Mouse (Mus musculus): ENCODE data around the gene Catsper1. TPM values are rescaled to one million over a fixed set of nuclear protein-coding genes. Genes with fewer than 3 reads are reported as not detected.

The Catsper1 gene
- not detected in 2 replicates for polyA plus RNA-seq (2015; fragmentation: Nextera tagmentation; extraction: Ambion mirVana)

- Histone ChIP-seq H3K27ac (ENCODE audit: low read depth) (no peak within 1 kb of the TSS), H3K9ac (replicated peaks) (no peak within 1 kb of the TSS), H3K4me3 (ENCODE audit: low read depth, low read length) (no peak within 1 kb of the TSS), H3K9me3 (ENCODE audit: low read length) (no peaks in the 10 kb centered on the region), H3K4me1 (ENCODE audit: insufficient read depth) (no peaks in the 10 kb centered on the region), H3K4me2 (ENCODE audit: low read depth, low read length) (no peak within 1 kb of the TSS), H3K27me3 (ENCODE audit: insufficient read depth, low read length) (no peaks in the 10 kb centered on the region), H3K36me3 (replicated peaks; ENCODE audit: insufficient read depth, low read length) (no peaks in the 10 kb centered on the region)
- ATAC-seq, result no peak
- TF ChIP-seq EP300 (IDR thresholded peaks at IDR 0.05; ENCODE audit: low read depth), result no peak
- TF ChIP-seq CTCF (IDR thresholded peaks at IDR 0.05; ENCODE audit: low read depth), result no peak
- 84% methylated on average over 6 of the region's 6 CpGs for WGBS (ENCODE audit: insufficient replicate concordance)
- no peak for DNase-seq
These were observed at the start of gene Catsper1 for GRCm38 (mm10) chr19:5335441-5335840. Gene Catsper1, plus strand, starts transcription at chr19:5335741.

GRCm38 (mm10) chr19:5294972-5295735, 40.4 kb upstream of the Catsper1 start, which contains the start of gene Sf3b2:
Gene Sf3b2, minus strand, starts transcription at chr19:5295455.
- Histone ChIP-seq H3K36me3 (replicated peaks; ENCODE audit: insufficient read depth, low read length) (peaks cover 26% of the 10 kb centered on the region), H3K27ac (ENCODE audit: low read depth) (peak within 1 kb of the TSS; percentile 83), H3K9ac (replicated peaks) (peak within 1 kb of the TSS; percentile 87), H3K9me3 (ENCODE audit: low read length) (no peaks in the 10 kb centered on the region), H3K4me3 (ENCODE audit: low read depth, low read length) (peak within 1 kb of the TSS; percentile 93), H3K27me3 (ENCODE audit: insufficient read depth, low read length) (peaks cover 5% of the 10 kb centered on the region; the same call in 1 of the 2 replicates), H3K4me2 (ENCODE audit: low read depth, low read length) (peak within 1 kb of the TSS; percentile 89), H3K4me1 (ENCODE audit: insufficient read depth) (peaks cover 13% of the 10 kb centered on the region)
- ATAC-seq (peak; percentile 98), DNase-seq (peak; percentile 98)
- TF ChIP-seq EP300 (IDR thresholded peaks at IDR 0.05; ENCODE audit: low read depth) (peak; percentile 77; the same call in 1 of the 2 replicates), CTCF (IDR thresholded peaks at IDR 0.05; ENCODE audit: low read depth) (peak; percentile 94)
- WGBS (ENCODE audit: insufficient replicate concordance), result under 1% methylated on average over 46 of the region's 46 CpGs

DNA sequence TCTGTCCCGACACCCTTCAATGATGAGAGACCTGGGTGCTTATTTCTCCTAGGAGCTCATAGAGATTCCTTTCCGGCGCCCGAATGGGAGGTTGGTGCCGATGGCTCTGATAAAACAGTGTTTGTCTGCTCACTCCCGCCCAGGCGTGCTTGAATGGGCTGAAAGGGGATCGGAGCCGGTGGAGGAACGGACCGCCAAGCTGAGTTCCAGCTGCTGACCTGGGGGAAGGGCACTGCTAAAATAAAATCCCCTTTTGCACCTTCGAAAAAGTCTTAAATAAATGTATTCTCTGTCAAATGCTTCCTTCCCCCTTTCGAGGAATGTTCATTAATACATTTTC, 39.8 kb upstream of the Catsper1 start:
- Histone ChIP-seq H3K27me3 (ENCODE audit: insufficient read depth, low read length) (peaks cover 5% of the 10 kb centered on the region; the same call in 1 of the 2 replicates), H3K4me3 (ENCODE audit: low read depth, low read length) (peak overlapping the region; percentile 93), H3K9ac (replicated peaks) (peak overlapping the region; percentile 59), H3K9me3 (ENCODE audit: low read length) (no peaks in the 10 kb centered on the region), H3K27ac (ENCODE audit: low read depth) (peak overlapping the region; percentile 68), H3K36me3 (replicated peaks; ENCODE audit: insufficient read depth, low read length) (peaks cover 20% of the 10 kb centered on the region), H3K4me2 (ENCODE audit: low read depth, low read length) (peak overlapping the region; percentile 89), H3K4me1 (ENCODE audit: insufficient read depth) (peaks cover 13% of the 10 kb centered on the region)
- WGBS (ENCODE audit: insufficient replicate concordance), result 4% methylated on average over 13 of the region's 13 CpGs
- no peak for DNase-seq
- ATAC-seq, result peak; percentile 39
- TF ChIP-seq CTCF (IDR thresholded peaks at IDR 0.05; ENCODE audit: low read depth) (no peak), EP300 (IDR thresholded peaks at IDR 0.05; ENCODE audit: low read depth) (no peak)

GRCm38 (mm10) chr19:5296630-5297029, 38.9 kb upstream of the Catsper1 start:
- ATAC-seq (no peak), DNase-seq (no peak)
- H3K27ac ChIP-seq (ENCODE audit: low read depth), result no peak overlapping the region
- peaks cover 12% of the 10 kb centered on the region for H3K36me3 ChIP-seq (replicated peaks; ENCODE audit: insufficient read depth, low read length)
- H3K27me3 ChIP-seq (ENCODE audit: insufficient read depth, low read length), result peaks cover 5% of the 10 kb centered on the region; the same call in 1 of the 2 replicates
- TF ChIP-seq EP300 (IDR thresholded peaks at IDR 0.05; ENCODE audit: low read depth) (no peak), CTCF (IDR thresholded peaks at IDR 0.05; ENCODE audit: low read depth) (no peak)
- no peak overlapping the region for H3K9ac ChIP-seq (replicated peaks)
- H3K4me1 ChIP-seq (ENCODE audit: insufficient read depth), result peaks cover 13% of the 10 kb centered on the region
- H3K4me3 ChIP-seq (ENCODE audit: low read depth, low read length), result no peak overlapping the region
- WGBS (ENCODE audit: insufficient replicate concordance), result 69% methylated on average over 5 of the region's 5 CpGs
- no peaks in the 10 kb centered on the region for H3K9me3 ChIP-seq (ENCODE audit: low read length)
- H3K4me2 ChIP-seq (ENCODE audit: low read depth, low read length), result no peak overlapping the region

DNA sequence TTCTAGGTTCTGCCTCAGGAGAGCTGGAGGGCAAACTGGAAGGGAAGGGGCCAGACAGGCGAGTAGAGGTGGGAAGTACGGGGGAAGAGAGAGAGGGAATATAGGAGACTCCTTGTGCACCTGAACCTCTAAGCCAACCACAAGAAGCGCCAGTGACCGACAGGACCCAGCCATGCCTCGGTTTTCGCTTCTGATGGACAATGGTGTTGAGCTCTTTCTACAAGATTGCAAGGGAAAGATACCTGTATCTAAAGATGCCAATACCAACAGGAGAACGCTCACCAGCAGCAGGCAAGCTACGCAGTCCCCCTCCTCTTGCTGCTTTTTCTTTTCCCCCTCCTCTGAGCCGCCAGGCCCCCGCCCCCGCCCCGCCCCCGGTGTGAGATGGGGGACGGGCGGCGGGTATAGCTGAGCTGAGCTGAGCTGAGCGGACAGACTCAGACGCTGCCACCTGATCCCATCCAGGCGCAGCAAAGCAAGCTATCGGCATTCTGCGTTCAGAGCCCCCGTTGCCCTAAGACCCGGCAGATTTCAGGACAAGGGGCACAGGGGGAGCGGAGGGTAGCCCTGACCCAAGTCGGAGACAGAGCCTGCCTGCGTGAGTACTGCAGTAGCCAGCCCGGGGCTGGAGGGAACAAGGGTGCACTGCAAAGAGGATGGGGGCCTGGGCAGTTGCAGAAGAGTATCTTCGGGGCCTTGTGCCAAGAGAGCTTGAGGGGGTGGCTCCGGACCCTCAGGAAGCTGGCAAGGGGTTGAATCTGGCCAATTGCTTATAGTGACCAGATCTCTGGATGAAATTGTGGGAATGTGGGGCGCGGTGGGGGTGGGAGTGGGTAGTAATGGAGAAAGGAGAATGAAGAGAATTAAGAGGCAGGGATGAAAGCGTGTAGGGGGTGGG, 37.4 kb upstream of the Catsper1 start, which contains the start of gene Gal3st3:
Gene Gal3st3 (plus strand): TSS at position 429 of the 898 bp plus-strand sequence.
- ATAC-seq, result no peak
- no peak for TF ChIP-seq CTCF (IDR thresholded peaks at IDR 0.05; ENCODE audit: low read depth)
- TF ChIP-seq EP300 (IDR thresholded peaks at IDR 0.05; ENCODE audit: low read depth), result no peak
- no peak within 1 kb of the TSS for H3K9ac ChIP-seq (replicated peaks)
- peaks cover 5% of the 10 kb centered on the region; the same call in 1 of the 2 replicates for H3K27me3 ChIP-seq (ENCODE audit: insufficient read depth, low read length)
- no peaks in the 10 kb centered on the region for H3K9me3 ChIP-seq (ENCODE audit: low read length)
- H3K27ac ChIP-seq (ENCODE audit: low read depth), result no peak within 1 kb of the TSS
- peaks cover under 1% of the 10 kb centered on the region; the same call in 1 of the 2 replicates for H3K36me3 ChIP-seq (replicated peaks; ENCODE audit: insufficient read depth, low read length)
- H3K4me2 ChIP-seq (ENCODE audit: low read depth, low read length), result peak within 1 kb of the TSS; percentile 40; the same call in 1 of the 2 replicates
- H3K4me1 ChIP-seq (ENCODE audit: insufficient read depth), result peaks cover 13% of the 10 kb centered on the region
- no peak for DNase-seq
- 20% methylated on average over 31 of the region's 32 CpGs for WGBS (ENCODE audit: insufficient replicate concordance)
- no peak within 1 kb of the TSS for H3K4me3 ChIP-seq (ENCODE audit: low read depth, low read length)

- no peak for ATAC-seq
- 76% methylated on average over 6 of the region's 6 CpGs for WGBS (ENCODE audit: insufficient replicate concordance)
- DNase-seq, result no peak
- no peak overlapping the region for H3K9ac ChIP-seq (replicated peaks)
- H3K4me2 ChIP-seq (ENCODE audit: low read depth, low read length), result no peak overlapping the region
- no peaks in the 10 kb centered on the region for H3K9me3 ChIP-seq (ENCODE audit: low read length)
- H3K4me3 ChIP-seq (ENCODE audit: low read depth, low read length), result no peak overlapping the region
- no peak overlapping the region for H3K27ac ChIP-seq (ENCODE audit: low read depth)
- H3K36me3 ChIP-seq (replicated peaks; ENCODE audit: insufficient read depth, low read length), result no peaks in the 10 kb centered on the region
- H3K27me3 ChIP-seq (ENCODE audit: insufficient read depth, low read length), result peaks cover 5% of the 10 kb centered on the region; the same call in 1 of the 2 replicates
- no peak for TF ChIP-seq EP300 (IDR thresholded peaks at IDR 0.05; ENCODE audit: low read depth)
- TF ChIP-seq CTCF (IDR thresholded peaks at IDR 0.05; ENCODE audit: low read depth), result no peak
- peaks cover 7% of the 10 kb centered on the region for H3K4me1 ChIP-seq (ENCODE audit: insufficient read depth)
These were observed 35.0 kb upstream of the Catsper1 start for GRCm38 (mm10) chr19:5300588-5300987.
